Mouse (Mus musculus): ENCODE results near the gene 4930562C15Rik.
"Not testable (repeated sequence)": the region's sequence is repeated elsewhere in the genome, so short reads cannot be mapped to it uniquely, and the experiment has no call there.

The 4930562C15Rik gene

DNA sequence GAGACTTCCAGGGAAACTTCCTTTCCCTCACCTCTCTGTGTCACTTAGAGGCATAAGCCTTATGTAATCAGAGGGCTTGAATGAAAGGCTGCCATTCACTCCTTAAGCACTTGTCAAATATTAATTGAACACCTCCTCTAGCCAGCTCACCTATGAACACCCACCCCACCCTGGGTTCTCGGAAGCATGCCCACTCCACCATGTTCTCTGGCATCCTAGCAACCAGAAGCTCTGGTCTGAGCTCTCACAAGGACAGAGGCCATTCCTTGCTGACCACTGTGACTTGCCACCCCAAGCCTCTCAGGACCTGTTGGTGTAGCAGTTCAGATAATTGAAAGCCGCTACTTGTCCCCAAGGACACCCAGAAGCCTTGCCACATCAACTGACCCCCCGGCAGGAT is at the start of gene 4930562C15Rik:
TSS of gene 4930562C15Rik (plus strand) at position 226 of the 400 bp plus-strand sequence.
- DNase-seq (ENCODE audit: low spot score) = no peak

DNA sequence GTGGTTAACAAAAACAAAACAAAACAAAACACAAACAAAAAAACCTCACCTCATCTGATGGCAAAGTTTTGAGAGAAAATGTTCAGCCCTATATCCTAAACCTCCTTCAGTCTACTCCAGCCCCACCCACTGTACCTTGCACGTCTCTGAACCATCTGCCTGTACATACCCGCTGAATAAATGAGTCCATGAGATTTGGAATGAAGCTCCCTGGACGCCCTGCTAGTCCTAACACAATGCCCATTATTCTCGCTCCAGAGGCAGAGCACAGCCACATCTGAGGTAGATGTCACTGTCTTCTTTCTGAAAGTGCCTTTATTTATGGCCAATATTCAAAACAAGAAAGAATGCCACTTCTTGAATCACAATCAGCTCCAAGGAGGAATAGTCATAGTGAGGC is 49.5 kb upstream of the 4930562C15Rik start:
- DNase-seq (ENCODE audit: low spot score) = no peak

DNA sequence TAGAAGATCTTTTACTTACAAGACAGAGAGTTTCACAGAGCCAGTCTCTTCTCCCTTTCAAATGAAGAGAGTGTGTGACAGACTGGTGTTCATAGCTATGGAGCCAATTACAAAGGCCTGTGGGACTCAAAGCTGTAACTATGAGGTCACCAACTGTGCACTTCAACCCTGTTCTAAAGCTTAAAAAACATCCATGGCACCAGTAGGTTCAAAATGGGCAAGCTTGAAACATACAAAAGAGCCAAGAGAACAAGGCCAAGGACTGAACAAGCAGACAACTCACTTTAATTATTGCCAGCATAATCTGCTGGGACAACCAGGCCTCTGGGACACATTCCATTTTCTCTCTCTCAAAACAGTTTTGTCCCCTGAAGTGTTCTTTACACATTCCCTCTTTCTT is 47.0 kb upstream of the 4930562C15Rik start:
- DNase-seq (ENCODE audit: low spot score) = no peak

DNA sequence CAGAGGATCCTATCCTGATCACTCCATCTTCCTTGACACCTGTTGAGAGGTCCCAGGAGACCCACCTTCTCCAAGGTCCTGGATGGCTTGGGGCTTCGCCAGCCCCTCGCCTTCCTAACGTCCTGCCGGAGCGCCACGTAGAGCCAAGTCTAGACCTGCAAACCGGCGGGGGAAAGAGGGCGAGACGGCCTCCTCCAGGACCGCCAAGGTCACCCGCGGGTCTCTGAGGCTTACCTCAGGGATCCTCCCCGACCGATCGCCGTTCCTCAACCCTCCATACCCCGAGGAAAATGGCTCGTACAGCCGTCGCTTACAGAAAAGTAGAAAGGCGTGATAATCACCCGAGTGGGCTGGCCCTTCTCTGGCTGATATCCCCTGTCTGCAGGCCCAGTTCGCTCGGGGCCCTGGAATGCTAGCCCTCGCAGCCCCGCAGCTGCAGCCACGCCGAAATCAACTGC is 45.9 kb upstream of the 4930562C15Rik start:
- DNase-seq (ENCODE audit: low spot score) = no peak

DNA sequence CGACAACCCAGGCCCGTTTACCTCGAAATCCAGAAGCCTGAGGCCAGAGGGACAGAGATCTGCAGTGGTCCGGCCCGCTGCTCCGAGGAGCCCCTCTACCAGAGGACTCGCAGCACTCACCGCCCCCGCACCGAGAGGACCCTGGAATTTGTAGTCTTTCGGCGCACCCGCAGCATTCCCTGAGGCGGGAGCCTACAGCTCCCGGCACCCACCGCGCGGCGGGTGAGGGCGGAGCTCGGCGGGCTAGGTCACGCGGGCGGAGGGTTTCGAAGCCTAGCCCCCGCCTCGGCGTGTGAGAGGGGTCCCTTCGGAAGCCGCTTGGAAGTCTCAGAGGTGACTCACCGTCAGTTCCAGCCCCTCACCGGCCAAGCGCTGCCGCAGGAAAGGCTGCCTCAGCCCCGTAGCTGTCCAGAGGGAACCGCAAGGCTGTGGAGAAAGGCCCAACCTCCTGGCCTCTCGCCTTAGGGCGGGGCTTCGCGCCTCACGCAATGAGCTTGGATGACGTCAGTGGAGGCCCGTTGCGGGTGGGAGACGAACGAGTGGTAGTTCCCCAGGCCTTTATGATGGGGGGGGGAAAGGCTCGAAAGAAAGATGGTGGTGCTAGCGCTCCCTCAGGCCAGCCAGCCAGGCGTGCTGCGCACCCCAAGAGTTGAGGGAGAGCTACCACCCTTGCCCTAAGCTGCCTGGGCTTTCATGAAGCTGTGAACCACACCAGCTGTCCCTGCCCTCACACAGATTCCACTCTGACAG is 45.2 kb upstream of the 4930562C15Rik start, which contains the start of gene Cdip1:
TSS of gene Cdip1 (minus strand) at position 483 of the 750 bp plus-strand sequence.
- DNase-seq (ENCODE audit: low spot score) = peak; percentile 96

DNA sequence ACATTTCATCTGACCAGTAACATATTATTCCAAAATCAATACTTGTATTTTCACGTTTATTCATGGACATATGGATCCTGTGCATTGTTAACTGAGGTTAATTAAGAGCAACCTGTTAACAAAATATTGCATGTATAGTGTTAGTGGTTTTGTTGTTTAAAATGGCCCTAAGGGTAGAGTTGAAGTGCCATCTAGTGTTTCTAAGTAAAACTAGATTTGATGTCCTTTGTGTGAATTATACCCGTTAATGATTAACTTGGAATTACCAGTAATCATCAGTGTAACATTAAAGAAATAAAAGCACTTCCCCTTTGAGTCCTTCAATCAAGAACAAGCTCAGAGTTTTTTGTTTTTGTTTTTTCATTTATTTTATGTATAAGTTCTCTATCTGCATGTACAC is 43.9 kb upstream of the 4930562C15Rik start:
- no peak for DNase-seq (ENCODE audit: low spot score)

DNA sequence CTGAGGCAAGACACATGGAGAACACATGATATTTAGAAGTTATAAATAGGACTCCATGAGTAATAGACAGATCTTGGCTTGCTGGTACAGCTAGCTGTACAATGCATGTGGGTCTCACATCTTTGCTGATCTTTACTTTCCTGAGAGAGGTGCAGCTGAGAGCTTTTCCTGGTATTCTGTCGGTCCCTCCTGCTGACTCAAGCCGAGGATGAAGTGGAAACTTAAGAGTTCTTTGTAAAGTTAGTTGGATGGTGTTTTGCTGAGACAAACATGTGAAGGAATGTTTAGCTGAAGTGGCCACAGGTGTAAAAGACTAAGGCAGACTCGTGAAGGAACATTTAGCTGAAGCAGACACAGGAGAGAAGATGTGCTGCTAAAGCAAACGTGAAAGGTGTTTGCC is 38.6 kb upstream of the 4930562C15Rik start:
- no peak for DNase-seq (ENCODE audit: low spot score)

DNA sequence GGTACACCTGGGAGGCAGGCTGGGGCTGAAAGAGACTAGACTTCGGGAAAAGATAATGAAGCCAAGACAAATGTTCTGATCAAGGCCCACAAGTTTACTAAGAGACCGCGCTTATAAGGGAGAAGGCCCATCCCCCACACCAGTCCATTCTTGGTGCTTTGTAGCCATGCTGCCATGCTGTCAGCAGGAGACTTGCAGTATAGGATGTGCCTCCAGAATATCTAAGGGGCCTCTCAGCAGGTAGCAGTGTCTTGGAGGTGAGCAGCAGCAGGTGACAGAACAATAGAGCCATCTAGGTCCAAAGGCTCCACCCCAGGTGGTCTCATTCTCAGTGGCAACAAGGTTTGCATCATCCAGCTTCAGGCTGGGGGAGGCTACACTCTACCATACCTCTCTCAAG is 16.9 kb upstream of the 4930562C15Rik start:
- DNase-seq (ENCODE audit: low spot score) = no peak

DNA sequence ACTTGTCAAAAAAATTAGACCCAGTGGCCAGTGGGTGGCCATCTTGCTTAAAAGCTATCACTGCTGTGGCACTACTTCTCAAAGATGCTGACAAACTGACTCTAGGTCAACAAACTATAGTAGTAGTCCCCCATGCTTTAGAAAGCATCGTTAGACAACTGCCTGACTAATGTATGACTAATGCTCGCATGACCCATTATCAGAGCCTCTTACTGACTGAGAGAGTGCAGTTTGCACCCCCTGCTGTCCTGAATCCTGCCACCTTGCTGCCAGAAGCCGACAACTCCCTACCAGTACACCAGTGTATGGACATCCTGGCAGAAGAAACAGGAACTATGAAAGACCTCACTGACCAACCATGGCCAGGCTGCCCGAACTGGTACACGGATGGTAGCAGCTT is 10.8 kb upstream of the 4930562C15Rik start:
- not testable (repeated sequence) for DNase-seq (ENCODE audit: low spot score)

DNA sequence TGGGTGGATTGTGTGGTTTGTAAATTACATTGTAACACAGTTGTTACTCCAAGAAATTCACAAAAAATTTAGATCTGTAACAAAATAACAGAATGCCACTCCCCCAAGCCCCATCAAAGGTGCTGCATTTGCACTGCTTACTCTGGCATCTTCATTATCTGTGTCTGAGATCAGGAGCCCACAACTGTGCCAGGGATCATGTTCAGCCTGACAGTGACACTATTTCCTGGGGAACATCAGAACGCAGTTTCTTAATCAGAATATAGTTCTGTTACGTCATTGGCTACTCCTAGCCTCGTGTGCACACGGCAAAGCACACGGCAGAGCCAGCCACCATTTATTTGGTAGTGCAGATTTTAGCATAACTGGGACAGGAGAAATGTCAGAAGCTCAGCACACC is 7.6 kb upstream of the 4930562C15Rik start:
- DNase-seq (ENCODE audit: low spot score) = no peak

DNA sequence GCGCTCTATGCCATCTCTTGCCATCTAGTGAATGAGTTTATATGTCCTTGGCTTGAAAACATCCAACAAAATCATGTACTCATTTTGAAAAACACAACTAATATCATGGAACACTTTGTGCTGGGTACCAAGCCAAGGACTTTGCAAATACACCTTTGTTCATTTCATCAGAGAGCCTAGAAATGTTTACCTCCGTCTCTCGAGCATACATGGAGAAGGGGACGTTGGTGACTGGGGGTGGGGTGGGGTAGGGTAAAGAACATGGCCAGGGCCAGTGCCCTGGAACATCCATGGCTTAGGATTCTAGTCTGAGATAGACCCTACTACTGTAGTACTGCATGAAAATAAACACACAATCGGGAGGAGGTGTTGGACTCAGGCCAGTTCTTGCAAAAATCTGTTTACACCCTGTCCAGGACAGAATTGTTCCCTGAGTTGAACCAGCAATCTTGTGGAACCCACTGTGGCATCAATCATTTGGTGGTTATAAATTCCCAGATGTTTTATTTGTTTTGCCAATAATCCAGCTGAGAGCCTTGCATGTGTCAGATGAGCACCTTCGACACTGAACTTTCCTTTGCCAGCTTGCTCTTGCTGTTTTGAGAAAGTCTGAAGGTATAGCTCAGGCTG is 5.8 kb upstream of the 4930562C15Rik start:
- DNase-seq (ENCODE audit: low spot score) = no peak

DNA sequence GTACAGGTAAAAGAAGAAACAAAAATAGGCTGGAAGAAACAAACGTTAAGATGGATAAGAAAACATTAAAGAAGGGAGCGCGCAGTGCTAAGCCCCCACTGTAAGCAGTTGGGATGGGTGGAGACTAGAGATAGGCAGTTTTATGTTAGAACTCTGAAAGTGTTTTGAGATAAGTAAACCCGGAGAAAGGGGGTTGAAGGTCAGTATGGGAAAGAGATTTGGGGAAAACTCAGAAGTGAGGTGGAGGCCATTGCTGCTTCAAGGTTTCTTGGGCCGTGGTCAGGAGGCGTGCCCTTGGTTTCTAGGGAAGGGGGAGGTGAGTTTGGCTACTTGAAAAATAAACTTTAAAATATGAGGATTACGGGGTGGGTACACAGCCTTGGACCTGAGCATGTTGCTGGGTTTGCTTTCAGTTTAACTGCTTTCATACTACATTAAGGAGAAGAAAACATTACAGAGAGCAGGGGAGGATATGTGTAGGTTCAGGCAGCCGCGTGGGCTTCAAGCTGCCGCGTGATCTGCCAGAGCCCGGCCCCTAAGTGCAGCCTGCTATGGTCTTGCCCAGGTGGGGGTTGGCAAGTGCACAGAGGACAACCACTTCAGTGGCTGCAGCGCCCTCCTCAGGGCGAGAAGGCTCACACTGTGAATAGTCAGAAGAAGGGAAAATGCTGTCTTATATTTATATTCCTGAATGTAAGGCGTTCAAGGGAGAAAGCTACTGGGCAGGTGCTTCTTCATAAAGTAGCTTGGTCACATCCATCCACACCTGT is 3.4 kb upstream of the 4930562C15Rik start:
- no peak for DNase-seq (ENCODE audit: low spot score)

DNA sequence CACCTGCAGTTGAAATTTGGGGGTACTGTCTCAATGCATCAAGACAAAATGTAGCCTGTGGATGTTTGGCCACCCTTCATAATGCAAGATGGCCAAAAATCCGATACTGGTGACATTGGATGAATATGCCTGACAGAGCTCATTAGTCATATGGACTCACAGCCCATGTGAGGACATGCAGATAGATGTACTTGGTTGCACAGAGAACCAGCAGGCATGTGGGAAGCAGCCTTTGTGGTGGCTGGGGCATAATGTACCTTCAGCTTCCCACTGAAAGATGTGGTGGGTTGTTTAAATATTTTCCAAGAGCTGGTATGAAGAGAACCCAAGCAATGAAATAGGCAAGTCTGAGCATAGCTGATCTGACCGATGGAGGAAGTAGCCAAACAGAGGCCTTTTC is 1.4 kb upstream of the 4930562C15Rik start:
- no peak for DNase-seq (ENCODE audit: low spot score)

DNA sequence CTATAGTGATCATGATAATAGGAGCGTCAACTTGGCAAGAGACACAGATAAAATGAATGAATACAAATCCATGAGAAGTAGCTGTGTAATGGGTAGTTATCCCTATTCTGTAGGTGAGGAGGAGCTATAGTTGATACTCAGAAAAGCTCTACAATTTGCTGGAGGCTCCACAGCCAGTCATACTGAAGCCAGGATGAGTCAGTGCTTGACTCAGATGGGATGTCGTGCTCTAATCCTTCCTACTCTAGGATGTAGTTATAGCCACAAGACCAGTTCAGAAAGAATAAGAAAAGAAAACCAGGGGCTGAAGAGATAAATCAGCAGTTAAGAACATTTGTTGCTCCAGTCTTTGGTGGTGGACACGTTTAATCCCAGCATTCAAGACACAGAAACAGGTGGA is 2.4 kb downstream of the 4930562C15Rik start:
- no peak for DNase-seq (ENCODE audit: low spot score)

DNA sequence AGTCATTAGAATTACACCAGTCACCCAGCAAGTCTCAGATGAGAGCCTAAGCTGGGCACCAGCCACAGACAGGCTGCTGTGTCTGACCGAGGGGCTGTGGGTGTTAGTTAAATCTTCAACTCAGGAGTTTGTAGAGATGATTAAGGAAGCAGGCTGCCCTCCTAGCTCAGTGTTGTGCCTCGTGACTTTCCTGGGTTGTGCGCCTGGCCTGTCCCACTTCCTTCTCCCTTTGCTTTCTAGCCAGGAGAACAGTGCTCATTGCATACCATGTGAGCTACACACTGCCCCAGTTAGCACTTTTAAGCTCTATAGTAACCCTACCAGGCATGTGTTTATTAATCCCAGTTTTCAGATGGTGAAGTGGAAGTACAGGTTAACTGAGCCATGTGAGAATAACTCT is 4.3 kb downstream of the 4930562C15Rik start:
- DNase-seq (ENCODE audit: low spot score) = no peak

DNA sequence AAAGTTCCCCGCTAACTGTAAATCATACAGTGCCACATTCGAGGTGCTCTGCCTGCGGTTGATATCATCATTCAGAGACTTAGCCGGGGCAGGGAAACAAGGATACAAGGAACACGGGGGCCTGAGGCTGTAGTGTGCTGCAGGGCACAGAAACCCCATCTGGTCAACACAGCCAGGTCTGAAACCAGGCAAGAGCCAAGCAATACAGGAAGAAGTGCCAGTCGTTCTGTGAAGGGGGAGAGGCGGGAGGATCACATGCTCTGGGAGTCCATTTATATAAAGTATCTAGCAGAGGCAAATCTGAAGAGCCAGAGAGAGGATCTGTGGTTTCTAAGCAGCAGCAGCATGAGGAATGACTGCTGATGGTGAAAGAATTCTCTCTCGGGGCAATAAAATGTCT is 5.0 kb downstream of the 4930562C15Rik start:
- no peak for DNase-seq (ENCODE audit: low spot score)

DNA sequence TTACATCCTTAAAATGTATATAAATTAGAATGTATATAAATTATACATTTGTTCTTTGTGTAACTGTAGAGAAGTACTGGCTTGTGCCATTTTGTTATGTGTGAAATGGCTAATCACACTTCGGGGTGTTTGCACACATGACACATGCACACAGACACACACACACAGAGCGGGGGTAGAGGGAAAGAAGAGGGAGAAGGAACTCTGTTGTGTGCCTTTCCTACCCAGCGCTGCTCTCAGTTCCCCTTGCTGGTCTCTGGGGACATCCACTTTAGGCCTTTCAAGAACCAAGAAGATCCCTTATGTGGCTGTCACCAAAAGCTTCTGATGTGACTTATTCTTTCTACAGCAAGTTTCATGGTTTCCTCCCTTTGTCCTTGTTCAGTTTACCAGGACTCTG is 11.8 kb downstream of the 4930562C15Rik start:
- no peak for DNase-seq (ENCODE audit: low spot score)

DNA sequence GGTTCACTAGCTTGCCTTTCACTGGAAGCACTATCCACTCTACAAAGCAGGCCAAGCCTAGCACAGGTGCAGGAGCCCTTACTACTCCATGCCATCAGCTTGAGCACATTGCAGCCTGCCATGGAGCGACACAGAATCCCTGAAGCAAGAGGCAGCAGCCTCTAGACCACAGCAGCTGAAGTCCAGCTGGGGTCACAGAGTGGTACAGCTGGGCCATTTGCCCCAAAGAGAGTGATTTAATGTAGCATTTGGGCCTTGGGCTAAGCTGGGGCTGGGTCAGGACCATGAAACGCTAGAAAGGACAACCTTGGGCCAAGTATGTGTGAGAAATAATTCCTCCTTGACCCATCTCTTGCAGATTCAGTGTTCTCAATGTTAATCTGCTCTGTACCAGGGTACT is 12.9 kb downstream of the 4930562C15Rik start:
- no peak for DNase-seq (ENCODE audit: low spot score)

DNA sequence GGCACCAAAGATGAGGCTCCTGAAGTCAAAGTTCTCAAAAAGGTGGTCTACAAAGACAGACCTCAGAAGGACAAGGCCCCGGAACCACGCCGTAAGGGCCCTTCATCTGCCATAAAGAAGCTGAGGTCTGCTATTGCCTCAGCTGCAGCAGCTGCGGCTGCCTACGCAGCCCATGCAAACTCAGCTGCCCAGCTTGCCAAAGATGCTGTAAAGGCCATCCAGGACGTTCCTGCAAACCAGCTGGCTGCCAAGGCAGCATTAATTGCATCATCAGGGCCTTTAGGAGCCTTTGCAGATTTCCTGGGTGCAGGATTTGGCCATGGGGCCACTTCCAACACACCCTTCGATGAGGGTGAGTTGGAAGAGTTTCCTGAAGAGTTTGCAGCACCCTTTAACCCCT is 15.1 kb downstream of the 4930562C15Rik start:
- no peak for DNase-seq (ENCODE audit: low spot score)

DNA sequence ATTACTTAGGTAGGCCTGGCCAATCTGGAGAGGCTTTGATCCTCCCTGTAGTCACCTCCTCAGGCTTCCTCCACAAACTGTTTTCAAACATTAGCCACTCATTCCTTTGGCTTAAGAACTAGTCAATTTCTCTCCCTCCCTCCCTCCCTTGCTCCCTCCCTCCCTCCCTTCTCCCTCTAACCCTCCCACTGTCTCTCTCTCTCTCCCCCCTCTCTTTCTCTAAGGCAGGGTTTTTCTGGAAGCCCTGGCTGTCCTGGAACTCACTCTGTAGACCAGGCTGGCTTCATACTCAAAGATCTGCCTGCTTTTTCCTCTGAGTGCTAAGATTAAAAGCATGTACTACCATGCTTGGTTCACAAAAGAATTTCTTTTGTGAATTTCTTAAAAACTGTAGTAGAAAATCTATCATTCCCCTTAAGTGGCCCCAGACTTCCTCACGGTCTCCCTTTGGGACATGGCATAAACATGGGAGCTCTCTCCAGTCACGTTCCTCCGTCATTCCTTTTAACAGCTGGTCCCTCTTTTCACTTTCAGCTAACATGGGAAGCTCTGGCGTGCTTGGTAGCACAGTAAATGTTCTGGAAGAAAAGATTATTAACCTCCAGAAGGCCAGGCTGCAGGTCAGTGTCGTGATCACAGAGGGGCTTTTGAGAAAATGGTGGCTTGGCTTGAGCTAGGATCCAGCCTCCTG is 15.9 kb downstream of the 4930562C15Rik start:
- DNase-seq (ENCODE audit: low spot score) = no peak

DNA sequence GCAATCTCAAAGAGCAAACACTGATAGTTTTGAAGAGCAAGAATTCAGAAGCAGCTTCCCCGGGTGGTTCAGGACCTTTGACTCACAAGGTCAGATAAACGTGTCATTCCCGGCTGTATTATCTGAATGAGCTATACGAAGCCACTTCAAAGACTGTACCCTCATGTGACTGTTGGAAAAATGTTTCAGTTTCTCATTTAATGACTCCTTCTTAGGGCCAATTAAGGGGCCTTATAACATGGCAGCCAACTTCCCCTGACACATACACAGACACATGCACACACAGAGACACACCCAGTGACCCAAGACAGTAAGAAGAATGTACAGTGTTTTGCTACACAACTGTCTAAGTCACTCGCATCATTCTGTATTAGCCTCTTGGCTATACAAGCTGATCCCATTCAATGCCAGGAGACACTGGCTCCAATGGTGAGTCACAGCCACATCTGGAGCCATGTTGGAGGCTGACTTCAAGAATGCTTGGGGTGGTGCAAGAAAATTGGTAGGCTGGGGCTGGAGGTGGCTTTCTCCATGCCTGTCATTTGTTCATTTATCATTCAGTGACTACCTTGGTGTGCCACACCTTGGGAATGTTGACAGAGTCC is 19.9 kb downstream of the 4930562C15Rik start:
- DNase-seq (ENCODE audit: low spot score) = no peak

DNA sequence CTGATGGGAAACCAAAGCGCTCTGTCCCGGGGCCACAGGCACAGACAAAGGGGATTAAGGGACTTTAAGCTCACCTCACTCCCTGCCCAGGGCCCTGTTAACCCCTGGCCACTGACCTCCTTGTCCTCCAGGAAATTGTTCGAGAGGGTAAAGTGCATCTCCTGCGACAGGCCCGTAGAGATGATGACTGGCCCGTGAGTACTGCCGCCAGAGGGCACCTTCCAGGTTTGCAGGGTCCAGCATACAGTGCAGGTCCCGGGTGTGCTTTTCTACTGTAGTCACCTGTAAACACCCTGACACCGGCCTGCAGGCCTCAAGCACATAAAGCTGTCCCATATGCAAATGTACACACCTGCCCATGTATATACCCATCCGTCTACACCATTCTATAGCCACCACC is 26.2 kb downstream of the 4930562C15Rik start:
- DNase-seq (ENCODE audit: low spot score) = peak; percentile 32

Data from yolk sac, embryonic 10.5 days (tissue).